Mouse (Mus musculus) midbrain, embryonic 11.5 days (tissue): Measurements from ENCODE around the gene Spred2. TPM values are rescaled to one million over a fixed set of nuclear protein-coding genes. Genes with fewer than 3 reads are reported as not detected.

Experiments
- ATAC-seq: fragments of 200-750 bp; cut with Nextera tagmentation; 2 replicates; pipeline ENCODE4 v1.8.0; 2017; ENCODE audit warnings: moderate TSS enrichment, moderate library complexity; ENCODE audit not compliant: low FRiP score
- DNase-seq: peaks from one replicate; pipeline ENCODE4 v3.0.0; 2015; ENCODE audit warnings: low spot score; ENCODE audit errors: missing footprints
- H3K27ac ChIP-seq: fragments of 300-500 bp; sonication (generic); 2 replicates; pipeline ENCODE4 v1.5.1; 2014; ENCODE audit warnings: low read depth, low read length
- H3K27me3 ChIP-seq: fragments of 300-500 bp; sonication (generic); 2 replicates; pipeline ENCODE4 v1.6.1; 2014; ENCODE audit warnings: mild to moderate bottlenecking, low read length, moderate library complexity, mixed read lengths; ENCODE audit not compliant: control insufficient read depth, insufficient read depth
- H3K36me3 ChIP-seq: fragments of 300-500 bp; sonication (generic); 2 replicates; pipeline ENCODE4 v1.6.1; 2014; ENCODE audit warnings: mild to moderate bottlenecking, low read length, moderate library complexity, mixed read lengths; ENCODE audit not compliant: control insufficient read depth, insufficient read depth
- H3K4me1 ChIP-seq: fragments of 300-500 bp; sonication (generic); 2 replicates; pipeline ENCODE4 v1.6.1; 2014; ENCODE audit warnings: low read length; ENCODE audit not compliant: control insufficient read depth, insufficient read depth
- H3K4me2 ChIP-seq: fragments of 300-500 bp; sonication (generic); 2 replicates; pipeline ENCODE4 v1.6.1; 2014; ENCODE audit warnings: mild to moderate bottlenecking, moderate library complexity
- H3K4me3 ChIP-seq: fragments of 300-500 bp; sonication (generic); 2 replicates; pipeline ENCODE4 v1.5.1; 2014; ENCODE audit warnings: low read depth, low read length
- H3K9ac ChIP-seq: fragments of 300-500 bp; sonication (generic); 2 replicates; pipeline ENCODE4 v1.6.1; 2014; ENCODE audit warnings: low read length
- H3K9me3 ChIP-seq: fragments of 300-500 bp; sonication (generic); 2 replicates; pipeline ENCODE4 v1.6.1; 2016; ENCODE audit warnings: low read length; ENCODE audit not compliant: control insufficient read depth
- WGBS: fragments of 180-500 bp; shearing (Covaris S2); extraction: QIAGEN DNeasy Blood & Tissue Kit; methylation state at CpG from one replicate; pipeline ENCODE4 v1.1.7; 2014; 5-methylcytosine and 5-hydroxymethylcytosine counted together
- polyA plus RNA-seq: library from polyadenylated mRNA; unstranded; fragments of >200 nt; fragmentation: Nextera tagmentation; extraction: Ambion mirVana; gene quantifications from 2 replicates; pipeline ENCODE4 v1.2.1, GENCODE M21; 2014

The Spred2 gene
- polyA plus RNA-seq, 1 experiment from 2014 or later, result 5.7 TPM

DNA sequence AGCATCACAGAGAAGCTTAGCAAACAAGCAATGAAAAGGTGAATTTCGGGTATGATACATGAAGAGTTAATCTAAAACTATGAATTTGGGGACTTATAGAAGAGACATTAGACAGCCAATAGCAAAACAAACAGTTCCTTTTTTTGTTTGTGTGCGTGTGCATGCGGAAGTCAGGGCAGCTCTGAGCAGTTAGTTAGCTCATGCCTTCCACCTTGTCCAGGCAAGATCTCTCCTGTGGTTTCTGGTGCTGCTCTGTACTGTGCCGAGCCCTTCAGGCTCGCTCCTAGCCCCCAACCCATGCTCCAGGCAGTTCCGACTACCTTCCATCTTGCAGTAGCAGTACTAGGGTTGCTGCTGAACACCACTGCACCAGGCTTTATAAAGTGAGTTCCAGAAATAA, 31.5 kb downstream of the Spred2 start:
- no peaks in the 10 kb centered on the region for H3K27me3 ChIP-seq
- H3K4me1 ChIP-seq, result no peaks in the 10 kb centered on the region
- no peak overlapping the region for H3K9ac ChIP-seq
- ATAC-seq (no peak), DNase-seq (no peak)
- H3K27ac ChIP-seq, result no peak overlapping the region
- no peaks in the 10 kb centered on the region for H3K9me3 ChIP-seq
- no peak overlapping the region for H3K4me3 ChIP-seq
- no peaks in the 10 kb centered on the region for H3K36me3 ChIP-seq
- WGBS, result 93% methylated on average over 6 of the region's 6 CpGs
- no peak overlapping the region for H3K4me2 ChIP-seq

DNA sequence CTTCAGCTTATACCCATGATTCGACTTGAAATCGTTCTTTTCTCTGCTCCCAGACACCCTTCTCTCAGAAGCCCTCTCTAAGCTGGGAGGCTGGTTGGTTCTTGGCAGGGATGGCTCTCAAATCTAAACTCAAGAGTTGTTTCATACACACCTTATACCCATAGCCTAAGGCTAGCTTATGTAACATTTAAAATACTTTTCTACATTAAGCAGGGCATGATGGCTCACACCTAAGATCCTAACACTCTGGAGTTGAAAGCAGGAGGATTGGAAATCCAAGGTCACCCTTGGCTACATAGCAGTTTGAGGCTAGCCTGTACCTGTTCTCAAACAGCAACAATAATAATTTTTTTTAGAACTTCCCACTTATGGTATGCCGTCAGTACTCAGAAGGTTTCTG, 34.8 kb downstream of the Spred2 start:
- no peak for DNase-seq
- Histone ChIP-seq H3K4me2 (no peak overlapping the region), H3K9ac (no peak overlapping the region), H3K9me3 (no peaks in the 10 kb centered on the region), H3K4me1 (no peaks in the 10 kb centered on the region), H3K4me3 (no peak overlapping the region), H3K27me3 (no peaks in the 10 kb centered on the region), H3K36me3 (no peaks in the 10 kb centered on the region), H3K27ac (no peak overlapping the region)
- ATAC-seq, result no peak
- WGBS, result 84% methylated on average over 3 of the region's 3 CpGs

- Histone ChIP-seq H3K36me3 (no peaks in the 10 kb centered on the region), H3K4me3 (no peak overlapping the region), H3K4me1 (no peaks in the 10 kb centered on the region), H3K9ac (no peak overlapping the region), H3K9me3 (no peaks in the 10 kb centered on the region), H3K4me2 (no peak overlapping the region), H3K27me3 (no peaks in the 10 kb centered on the region), H3K27ac (no peak overlapping the region)
- 81% methylated on average over 5 of the region's 5 CpGs for WGBS
- no peak for ATAC-seq
- no peak for DNase-seq
Observed at GRCm38 (mm10) chr11:19959897-19960296, 35.7 kb downstream of the Spred2 start.

- DNase-seq (no peak), ATAC-seq (no peak)
- no peaks in the 10 kb centered on the region for H3K27me3 ChIP-seq
- no peak overlapping the region for H3K4me3 ChIP-seq
- no peaks in the 10 kb centered on the region for H3K4me1 ChIP-seq
- H3K36me3 ChIP-seq, result no peaks in the 10 kb centered on the region
- WGBS, result 94% methylated on average over 3 of the region's 3 CpGs
- no peak overlapping the region for H3K4me2 ChIP-seq
- no peak overlapping the region for H3K27ac ChIP-seq
- no peak overlapping the region for H3K9ac ChIP-seq
- no peaks in the 10 kb centered on the region for H3K9me3 ChIP-seq
Observed at GRCm38 (mm10) chr11:19960541-19960940, 36.4 kb downstream of the Spred2 start.

DNA sequence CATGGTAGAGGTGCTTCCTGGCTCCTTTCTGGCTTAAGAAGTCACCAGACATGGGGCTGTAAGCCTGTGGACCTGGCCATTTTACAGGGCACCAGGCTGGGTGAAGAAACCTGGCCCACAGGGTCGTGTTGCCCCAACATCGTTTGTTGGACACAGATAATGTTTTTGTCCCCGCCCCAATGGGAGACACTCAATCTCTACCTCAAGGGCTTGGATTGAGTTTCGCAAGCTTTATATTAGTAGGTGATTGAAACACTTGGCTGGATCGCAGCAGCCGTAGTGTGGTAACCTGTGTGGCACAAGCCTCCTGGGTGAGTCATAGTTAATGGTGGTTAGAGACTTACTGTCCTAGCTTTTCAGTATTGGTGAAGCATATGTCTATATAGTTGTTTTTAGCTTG, 36.9 kb downstream of the Spred2 start:
- Histone ChIP-seq H3K27ac (no peak overlapping the region), H3K9ac (no peak overlapping the region), H3K4me2 (no peak overlapping the region), H3K27me3 (no peaks in the 10 kb centered on the region), H3K4me3 (no peak overlapping the region), H3K9me3 (no peaks in the 10 kb centered on the region), H3K36me3 (no peaks in the 10 kb centered on the region), H3K4me1 (no peaks in the 10 kb centered on the region)
- DNase-seq, result no peak
- 95% methylated on average over 6 of the region's 6 CpGs for WGBS
- ATAC-seq, result no peak

DNA sequence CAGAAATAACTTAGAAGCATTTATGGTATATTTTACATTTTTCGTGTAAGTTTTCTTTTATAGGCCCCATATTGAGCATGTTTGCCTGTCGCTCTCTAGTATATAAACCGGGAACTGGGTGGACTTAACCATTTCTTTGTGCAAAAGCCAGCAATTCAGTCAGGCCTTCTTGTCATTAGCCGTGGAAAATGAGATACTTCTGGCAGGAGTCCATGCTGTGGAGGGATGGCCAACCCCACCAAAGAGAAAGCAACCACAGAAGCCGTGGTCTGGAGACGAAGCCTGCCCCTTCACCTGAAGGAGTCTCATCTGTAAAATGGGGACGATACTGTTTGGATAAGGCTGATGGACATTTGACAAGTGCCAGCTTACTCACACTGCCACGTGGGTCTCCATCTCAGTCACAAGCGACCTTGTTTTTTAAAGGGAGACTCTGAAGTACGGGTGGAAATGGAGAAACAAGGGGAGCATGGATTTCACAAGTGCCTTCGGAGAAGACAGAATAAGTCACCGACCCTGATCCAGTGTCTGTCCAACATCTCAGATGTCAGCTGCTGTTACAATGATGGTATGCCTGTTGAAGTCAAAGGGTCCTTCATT, 37.7 kb downstream of the Spred2 start:
- Histone ChIP-seq H3K4me3 (no peak overlapping the region), H3K4me1 (no peaks in the 10 kb centered on the region), H3K27me3 (no peaks in the 10 kb centered on the region), H3K9ac (no peak overlapping the region), H3K9me3 (no peaks in the 10 kb centered on the region), H3K27ac (no peak overlapping the region), H3K36me3 (no peaks in the 10 kb centered on the region), H3K4me2 (no peak overlapping the region)
- ATAC-seq (no peak), DNase-seq (no peak)
- WGBS, result 92% methylated on average over 12 of the region's 12 CpGs

DNA sequence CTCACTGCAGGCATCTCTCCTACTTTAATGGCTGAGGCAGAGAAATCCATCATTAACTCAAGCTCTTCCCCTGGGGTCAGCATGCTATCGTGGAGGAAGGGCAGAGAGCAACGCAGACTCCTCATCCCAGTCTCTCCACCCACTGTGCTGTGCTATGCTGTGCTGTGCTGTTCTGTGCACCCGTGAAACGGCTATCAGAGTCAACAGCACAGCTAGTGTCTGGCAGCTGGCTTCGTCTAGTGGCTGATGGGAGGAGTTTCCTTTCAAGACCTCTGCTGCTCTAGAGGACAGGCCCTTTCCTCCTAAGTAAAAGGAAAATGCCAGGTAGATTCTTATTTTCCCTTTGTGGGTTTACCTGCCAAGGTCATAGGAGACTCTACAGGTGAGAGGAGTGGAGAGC, 38.6 kb downstream of the Spred2 start:
- Histone ChIP-seq H3K27me3 (no peaks in the 10 kb centered on the region), H3K4me3 (no peak overlapping the region), H3K36me3 (no peaks in the 10 kb centered on the region), H3K9me3 (no peaks in the 10 kb centered on the region), H3K4me2 (no peak overlapping the region), H3K27ac (no peak overlapping the region), H3K9ac (no peak overlapping the region), H3K4me1 (no peaks in the 10 kb centered on the region)
- no peak for DNase-seq
- WGBS, result 55% methylated on average over 5 of the region's 5 CpGs
- ATAC-seq, result no peak

DNA sequence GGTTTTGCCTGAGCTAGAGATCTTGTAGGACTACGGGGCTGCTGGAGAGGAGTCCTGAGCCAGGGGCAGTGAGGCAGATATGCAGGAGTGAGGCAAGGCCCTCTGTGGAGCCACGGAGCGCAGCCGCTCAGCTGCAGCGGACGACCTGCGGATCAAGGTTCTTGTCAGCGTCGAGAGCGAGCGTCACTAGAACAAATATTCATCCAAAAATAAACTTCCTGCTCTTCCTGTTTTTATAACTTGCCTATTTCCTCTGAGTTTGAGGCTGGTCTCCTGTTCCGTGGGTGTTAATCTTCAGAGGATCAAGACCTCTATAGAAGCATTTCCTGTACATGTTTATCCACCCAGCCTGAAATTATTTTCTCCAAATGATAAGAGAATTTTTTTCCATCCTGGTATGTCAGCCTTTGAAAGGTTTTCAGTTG, 39.6 kb downstream of the Spred2 start:
- DNase-seq (no peak), ATAC-seq (no peak)
- 73% methylated on average over 12 of the region's 12 CpGs for WGBS
- no peak overlapping the region for H3K4me3 ChIP-seq
- no peaks in the 10 kb centered on the region for H3K27me3 ChIP-seq
- H3K9ac ChIP-seq, result no peak overlapping the region
- H3K36me3 ChIP-seq, result no peaks in the 10 kb centered on the region
- H3K9me3 ChIP-seq, result no peaks in the 10 kb centered on the region
- no peak overlapping the region for H3K27ac ChIP-seq
- no peak overlapping the region for H3K4me2 ChIP-seq
- H3K4me1 ChIP-seq, result no peaks in the 10 kb centered on the region

DNA sequence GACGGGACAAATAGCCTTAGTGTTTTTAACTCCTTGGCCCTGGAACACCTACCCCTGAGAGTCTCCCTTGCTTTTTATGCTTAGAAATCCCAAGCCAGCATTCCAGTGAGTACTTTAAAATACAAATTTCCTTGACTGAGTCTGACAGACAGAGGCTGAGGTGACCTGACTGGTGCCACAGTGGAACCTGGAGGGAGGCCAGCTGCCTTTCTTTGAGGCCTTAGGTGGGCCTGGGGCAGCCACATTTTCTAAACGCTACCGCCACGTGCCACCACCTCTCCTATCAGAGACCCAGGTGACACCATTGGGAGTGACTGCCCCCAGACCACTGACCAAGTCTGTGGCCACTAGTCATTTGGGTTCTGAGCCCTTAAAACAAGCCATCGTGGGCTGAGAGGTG, 40.2 kb downstream of the Spred2 start:
- Histone ChIP-seq H3K27ac (no peak overlapping the region), H3K4me3 (no peak overlapping the region), H3K9ac (no peak overlapping the region), H3K4me1 (no peaks in the 10 kb centered on the region), H3K36me3 (no peaks in the 10 kb centered on the region), H3K9me3 (no peaks in the 10 kb centered on the region), H3K27me3 (no peaks in the 10 kb centered on the region), H3K4me2 (no peak overlapping the region)
- ATAC-seq (no peak), DNase-seq (no peak)
- WGBS, result 90% methylated on average over 5 of the region's 5 CpGs
